Mouse (Mus musculus) olfactory bulb, adult 2 months (tissue): ENCODE measurements around the gene Ttc34.

Experiments
- CTCF ChIP-seq: fragments of 200-500 bp; IDR thresholded peaks from 2 replicates; pipeline ENCODE4 v1.5.1; 2012; ENCODE audit warnings: low read depth, mild to moderate bottlenecking, low read length, moderate library complexity; ENCODE audit not compliant: insufficient read depth
- POLR2A ChIP-seq: fragments of 200-500 bp; IDR thresholded peaks from 2 replicates; pipeline ENCODE4 v1.6.1; 2012; ENCODE audit warnings: mild to moderate bottlenecking, low read depth, low read length, moderate library complexity; ENCODE audit not compliant: insufficient read depth

- no peak for TF ChIP-seq CTCF
- no peak for TF ChIP-seq POLR2A
Observed at GRCm38 (mm10) chr4:154895549-154895948, 58.3 kb downstream of the Ttc34 start.
